Mouse (Mus musculus) lung, adult 2 months (tissue): ENCODE measurements around the gene Lars2. TPM values are rescaled to one million over a fixed set of nuclear protein-coding genes. Genes with fewer than 3 reads are reported as not detected.
"Not testable (repeated sequence)": the region's sequence is repeated elsewhere in the genome, so short reads cannot be mapped to it uniquely, and the experiment has no call there.

Source experiments
- DNase-seq: peaks from one replicate; pipeline ENCODE4 v3.0.0; 2022
- H3K4me1 ChIP-seq: fragments of 200-500 bp; 2 replicates; pipeline ENCODE4 v1.6.1; 2011; ENCODE audit warnings: low read length; ENCODE audit not compliant: control insufficient read depth, insufficient read depth
- H3K4me3 ChIP-seq: fragments of 200-500 bp; replicated peaks from 2 replicates; pipeline ENCODE3; 2011; ENCODE audit warnings: low read depth, mild to moderate bottlenecking, control low read depth, low read length; ENCODE audit errors: extremely low read depth
- CTCF ChIP-seq: fragments of 200-500 bp; IDR thresholded peaks from 2 replicates; pipeline ENCODE4 v1.5.1; 2011; ENCODE audit warnings: mild to moderate bottlenecking, low read length, control low read depth; ENCODE audit not compliant: insufficient read depth
- POLR2A ChIP-seq: fragments of 200-500 bp; IDR thresholded peaks from 2 replicates; pipeline ENCODE4 v1.6.1; 2011; ENCODE audit warnings: low read depth, mild to moderate bottlenecking, control low read depth, low read length, borderline replicate concordance; ENCODE audit errors: extremely low read depth
- WGBS: fragments of 180-500 bp; shearing (Covaris S2); methylation state at CpG from one replicate; pipeline ENCODE4 v1.1.7; 2018; 5-methylcytosine and 5-hydroxymethylcytosine counted together
- polyA plus RNA-seq: library from polyadenylated mRNA; depleted of rRNA; stranded (reverse); fragments of >200 nt; gene quantifications from 2 replicates; pipeline ENCODE4 v1.2.3, GENCODE M21; 2012

Gene Lars2
- polyA plus RNA-seq, 1 experiment: 466 TPM

- H3K4me3 ChIP-seq: no peak overlapping the region
- WGBS: 27% methylated on average over 3 of the region's 3 CpGs
Observed at GRCm38 (mm10) chr9:123359981-123360380, 6.7 kb upstream of the Lars2 start.

GRCm38 (mm10) chr9:123365353-123365752 lies 1.4 kb upstream of the Lars2 start:
- 70% methylated on average over 1 of the region's 1 CpGs for WGBS
- TF ChIP-seq POLR2A: no peak
- TF ChIP-seq CTCF: no peak
- H3K4me1 ChIP-seq: no peaks in the 10 kb centered on the region
- DNase-seq: no peak
- no peak overlapping the region for H3K4me3 ChIP-seq

More at GRCm38 (mm10) chr9:123359981-123360380, 6.7 kb upstream of the Lars2 start:
- no peak for DNase-seq
- no peak for TF ChIP-seq POLR2A
- H3K4me1 ChIP-seq: no peaks in the 10 kb centered on the region

- 30% methylated on average over 9 of the region's 9 CpGs for WGBS
- Histone ChIP-seq H3K4me3 (peak overlapping the region; percentile 58), H3K4me1 (no peaks in the 10 kb centered on the region)
- no peak for DNase-seq
- no peak for TF ChIP-seq POLR2A
- TF ChIP-seq CTCF: no peak
Observed at GRCm38 (mm10) chr9:123365942-123366707, 602 bp upstream of the Lars2 start.

GRCm38 (mm10) chr9:123367636-123368035 lies 909 bp downstream of the Lars2 start:
- no peak overlapping the region for H3K4me3 ChIP-seq

GRCm38 (mm10) chr9:123382399-123382798 lies 15.7 kb downstream of the Lars2 start:
- DNase-seq: no peak
- WGBS: 74% methylated on average over 5 of the region's 5 CpGs
- H3K4me3 ChIP-seq: no peak overlapping the region
- TF ChIP-seq POLR2A (no peak), CTCF (no peak)
- no peaks in the 10 kb centered on the region for H3K4me1 ChIP-seq

More at GRCm38 (mm10) chr9:123367636-123368035, 909 bp downstream of the Lars2 start:
- TF ChIP-seq POLR2A (no peak), CTCF (no peak)
- H3K4me1 ChIP-seq: no peaks in the 10 kb centered on the region
- DNase-seq: no peak

- no peaks in the 10 kb centered on the region for H3K4me1 ChIP-seq
- no peak for DNase-seq
- no peak for TF ChIP-seq POLR2A
- no peak for TF ChIP-seq CTCF
- no peak overlapping the region for H3K4me3 ChIP-seq
- 69% methylated on average over 3 of the region's 3 CpGs for WGBS
Observed at GRCm38 (mm10) chr9:123384696-123385095, 18.0 kb downstream of the Lars2 start.

GRCm38 (mm10) chr9:123385352-123386198 lies 18.8 kb downstream of the Lars2 start:
- TF ChIP-seq CTCF (no peak), POLR2A (no peak)
- H3K4me3 ChIP-seq: no peak overlapping the region
- 89% methylated on average over 5 of the region's 5 CpGs for WGBS
- H3K4me1 ChIP-seq: no peaks in the 10 kb centered on the region
- no peak for DNase-seq

- TF ChIP-seq POLR2A (no peak), CTCF (no peak)
- 93% methylated on average over 3 of the region's 3 CpGs for WGBS
- no peak for DNase-seq
Observed at GRCm38 (mm10) chr9:123386347-123386746, 19.6 kb downstream of the Lars2 start.

GRCm38 (mm10) chr9:123388087-123389007 lies 21.6 kb downstream of the Lars2 start:
- WGBS: 89% methylated on average over 12 of the region's 21 CpGs
- not testable (repeated sequence) for H3K4me1 ChIP-seq, DNase-seq, H3K4me3 ChIP-seq

More at GRCm38 (mm10) chr9:123386347-123386746, 19.6 kb downstream of the Lars2 start:
- Histone ChIP-seq H3K4me3 (no peak overlapping the region), H3K4me1 (no peaks in the 10 kb centered on the region)
